Mouse (Mus musculus): ENCODE results near the gene Odf3b. TPM values are rescaled to one million over a fixed set of nuclear protein-coding genes. Genes with fewer than 3 reads are reported as not detected.

Gene Odf3b
- 1 to 10 TPM in 1 of 2 experiments, not detected in 1; 2.5 TPM for polyA plus RNA-seq (2017; shearing (Covaris generic))

DNA sequence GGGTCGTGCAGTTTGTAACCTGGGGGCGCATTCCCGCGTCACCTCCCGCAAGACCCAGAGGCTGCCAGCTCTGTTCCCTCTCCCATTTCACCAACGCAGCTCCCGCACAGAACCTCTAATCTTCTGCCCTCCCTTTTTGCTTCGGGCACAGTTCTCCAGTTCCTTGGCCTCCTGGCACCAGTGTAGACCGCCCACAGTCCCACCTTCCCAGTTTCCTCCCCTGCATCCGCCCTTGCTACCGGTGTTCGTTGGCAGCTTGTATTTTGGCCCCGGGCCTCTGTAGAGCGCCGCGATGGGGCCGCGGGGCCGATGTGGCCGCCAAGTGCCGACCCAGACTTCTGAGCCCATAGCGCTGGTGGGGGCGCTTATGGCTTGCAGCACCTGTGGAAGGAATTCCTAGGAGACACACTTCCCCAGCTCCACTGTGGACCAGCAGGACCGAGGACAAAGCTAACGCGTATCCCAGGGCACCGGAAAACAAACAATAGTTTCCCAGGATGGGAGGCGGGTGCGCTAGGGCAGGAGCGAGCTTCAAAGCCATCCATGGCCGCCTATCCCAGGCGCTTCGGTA, at the start of gene Odf3b:
TSS of gene Odf3b (minus strand) at position 452 of the 571 bp plus-strand sequence.
- peak; percentile 40 for ATAC-seq

DNA sequence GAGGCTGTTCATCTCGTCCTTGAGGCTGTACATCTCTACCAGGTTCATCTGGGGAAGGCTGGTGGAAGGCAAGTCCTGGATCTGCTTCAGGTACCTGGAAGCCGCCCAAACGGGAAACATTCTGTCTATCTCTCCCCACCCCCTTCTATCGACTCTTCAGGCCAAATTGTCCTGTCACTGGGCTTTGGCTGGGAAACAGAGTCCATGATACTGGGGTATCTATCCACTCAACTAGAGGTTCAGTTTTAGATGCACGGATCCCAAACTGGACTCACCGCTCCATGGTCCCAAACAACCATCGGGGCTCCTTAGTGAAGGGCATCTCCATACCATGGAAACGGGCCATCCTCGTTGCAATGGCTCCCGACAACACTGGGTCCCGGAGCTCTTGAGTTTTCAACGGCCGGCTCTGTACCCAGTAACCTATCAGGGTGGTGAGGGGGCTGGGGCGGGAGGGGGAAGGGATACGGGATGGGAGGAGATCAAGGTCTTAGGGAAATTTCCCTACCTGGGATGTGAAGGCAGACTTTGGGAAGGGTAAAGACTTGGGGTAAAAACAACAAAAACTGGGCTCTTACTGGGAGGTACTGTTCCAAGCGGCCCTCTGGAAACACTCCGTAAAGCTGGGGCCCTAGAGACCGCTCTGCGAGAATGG, 49.2 kb upstream of the Odf3b start:
- no peak for ATAC-seq

DNA sequence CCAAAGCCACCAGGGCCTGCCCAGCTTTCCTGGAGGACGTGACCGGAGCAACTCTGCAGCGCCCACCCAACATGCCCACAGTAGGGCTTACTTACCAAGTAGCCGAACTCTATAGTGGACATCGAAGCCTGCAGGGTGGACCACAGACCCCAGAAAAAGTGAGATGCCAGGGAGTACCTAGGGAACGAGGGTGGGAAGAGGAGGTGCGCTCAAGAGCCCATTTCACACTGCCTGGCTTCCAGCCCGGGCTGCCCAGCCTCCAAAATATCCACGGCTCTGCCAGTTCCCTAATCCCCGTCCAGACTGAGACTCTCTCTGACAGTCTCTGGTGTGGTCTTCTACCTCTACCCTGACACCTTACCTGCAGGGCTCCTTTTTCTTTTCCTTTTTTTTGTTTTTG, 47.6 kb upstream of the Odf3b start:
- ATAC-seq: no peak

DNA sequence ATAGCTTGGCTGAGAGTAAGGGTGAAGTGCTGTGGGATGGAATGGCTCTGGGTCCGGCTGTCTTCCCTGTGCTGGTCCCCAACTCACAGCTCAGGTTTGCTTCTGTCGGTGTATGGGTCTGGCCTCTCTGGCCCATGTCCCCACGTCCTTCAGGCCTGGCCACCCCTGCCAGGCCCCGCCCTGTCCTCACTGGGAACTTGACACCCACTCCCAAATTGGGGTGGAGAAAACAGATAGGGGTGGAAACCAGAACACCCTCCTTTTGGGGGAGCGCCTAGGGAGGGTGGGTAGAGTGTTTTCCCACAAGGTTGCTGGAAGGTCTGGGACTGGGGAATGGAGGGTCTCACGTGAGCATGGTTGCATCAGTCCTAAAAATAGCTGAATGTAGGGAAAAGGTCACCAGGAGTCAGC, 46.6 kb upstream of the Odf3b start, which contains the start of gene Cpt1b:
TSS of gene Cpt1b (minus strand) at position 153 of the 411 bp plus-strand sequence.
- no peak for ATAC-seq

DNA sequence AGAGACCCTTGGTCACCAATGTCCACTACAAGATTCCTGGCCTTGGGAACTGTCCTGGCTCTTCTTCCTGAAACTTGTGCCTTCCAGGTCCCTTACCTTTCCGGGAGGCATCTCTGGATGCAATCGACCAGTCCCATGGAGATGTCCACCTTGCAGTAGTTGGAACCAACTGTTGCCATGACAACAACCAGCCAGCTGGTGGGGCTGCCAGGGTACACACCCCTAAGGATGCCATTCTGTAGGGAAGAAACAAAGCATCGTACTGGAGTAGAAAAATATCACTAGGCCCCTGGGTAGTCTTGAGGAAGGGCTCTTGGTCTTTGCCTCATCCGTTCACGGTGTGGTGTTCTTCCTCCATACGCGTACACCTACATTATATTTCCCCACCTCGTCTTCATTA, 45.5 kb upstream of the Odf3b start:
- ATAC-seq: no peak

DNA sequence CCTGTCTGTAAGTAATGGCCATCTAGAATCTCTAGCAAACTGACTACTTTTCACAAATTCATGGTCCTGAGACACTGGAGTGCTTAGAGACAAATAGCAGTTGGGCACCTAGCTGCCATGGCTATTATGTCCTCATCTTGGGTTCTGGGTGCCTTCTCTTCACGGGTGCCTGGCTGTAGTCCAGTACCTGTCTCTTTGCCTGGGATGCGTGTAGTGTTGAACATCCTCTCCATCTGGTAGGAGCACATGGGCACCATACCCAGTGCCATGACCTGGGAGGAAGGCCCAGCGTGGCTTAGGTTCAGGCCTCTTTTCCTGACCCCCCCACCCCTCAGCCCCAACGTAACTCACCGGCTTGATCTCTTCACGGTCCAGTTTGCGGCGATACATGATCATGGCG, 42.9 kb upstream of the Odf3b start:
- no peak for ATAC-seq

DNA sequence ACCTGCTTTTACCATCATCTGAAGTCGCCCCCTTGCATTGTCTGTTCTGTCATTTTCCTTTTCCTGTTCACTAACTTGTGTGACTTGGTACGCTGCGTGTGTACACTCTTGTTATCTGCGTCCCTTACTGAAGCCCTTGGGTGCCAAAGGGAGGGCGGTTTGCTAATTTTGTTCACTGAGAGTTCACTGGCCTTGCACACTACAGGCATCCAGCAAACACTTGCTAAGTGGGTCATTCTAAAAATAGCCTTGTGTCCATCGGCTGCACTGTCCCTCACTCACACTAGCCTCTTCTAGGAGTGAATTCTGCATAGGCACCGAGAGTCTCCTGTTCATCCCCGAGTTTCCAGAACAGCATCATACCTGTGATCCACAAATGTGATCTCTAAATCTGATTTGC, 36.2 kb upstream of the Odf3b start:
- ATAC-seq: no peak

DNA sequence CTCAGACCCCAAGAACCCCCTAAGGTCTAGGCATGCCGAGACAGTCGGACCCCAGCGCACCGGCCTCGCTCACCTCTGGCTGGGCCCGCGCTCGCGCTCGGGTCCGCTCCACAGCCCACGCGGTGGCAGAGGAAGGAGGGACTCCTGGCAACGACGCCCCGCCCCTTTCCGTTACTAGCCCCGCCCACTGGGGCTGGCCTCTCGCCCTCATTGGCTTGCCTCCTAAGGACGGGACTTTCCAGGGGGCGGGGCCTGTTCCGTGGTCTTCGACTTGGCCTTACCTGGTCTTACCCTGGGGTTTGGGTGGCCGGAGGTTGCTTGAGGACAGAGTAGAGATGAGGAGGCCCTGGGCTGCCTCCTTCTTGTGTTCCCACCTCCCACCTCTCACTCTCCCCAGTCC, 31.0 kb upstream of the Odf3b start, which contains the start of gene Syce3:
TSS of gene Syce3 (minus strand) at position 386 of the 400 bp plus-strand sequence.
- no peak for ATAC-seq

DNA sequence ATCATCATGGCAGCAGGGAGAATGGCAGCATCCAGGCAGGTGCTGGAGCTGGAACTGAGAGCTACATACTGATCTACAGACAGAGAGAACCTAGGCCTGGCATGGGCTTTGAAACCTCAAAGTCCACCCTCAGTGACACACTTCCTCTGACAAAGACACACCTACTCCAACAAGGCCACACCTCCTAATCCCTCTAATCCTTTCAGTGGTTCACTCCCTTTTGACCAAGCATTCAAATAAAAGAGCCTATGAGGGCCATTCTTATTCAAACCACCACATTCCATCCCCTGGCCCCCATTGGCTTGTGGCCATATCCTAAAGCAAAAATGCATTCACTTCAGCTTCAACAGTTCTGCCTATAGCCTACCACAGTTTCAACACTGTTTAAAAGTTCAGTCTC, 27.6 kb upstream of the Odf3b start:
- ATAC-seq: no peak

DNA sequence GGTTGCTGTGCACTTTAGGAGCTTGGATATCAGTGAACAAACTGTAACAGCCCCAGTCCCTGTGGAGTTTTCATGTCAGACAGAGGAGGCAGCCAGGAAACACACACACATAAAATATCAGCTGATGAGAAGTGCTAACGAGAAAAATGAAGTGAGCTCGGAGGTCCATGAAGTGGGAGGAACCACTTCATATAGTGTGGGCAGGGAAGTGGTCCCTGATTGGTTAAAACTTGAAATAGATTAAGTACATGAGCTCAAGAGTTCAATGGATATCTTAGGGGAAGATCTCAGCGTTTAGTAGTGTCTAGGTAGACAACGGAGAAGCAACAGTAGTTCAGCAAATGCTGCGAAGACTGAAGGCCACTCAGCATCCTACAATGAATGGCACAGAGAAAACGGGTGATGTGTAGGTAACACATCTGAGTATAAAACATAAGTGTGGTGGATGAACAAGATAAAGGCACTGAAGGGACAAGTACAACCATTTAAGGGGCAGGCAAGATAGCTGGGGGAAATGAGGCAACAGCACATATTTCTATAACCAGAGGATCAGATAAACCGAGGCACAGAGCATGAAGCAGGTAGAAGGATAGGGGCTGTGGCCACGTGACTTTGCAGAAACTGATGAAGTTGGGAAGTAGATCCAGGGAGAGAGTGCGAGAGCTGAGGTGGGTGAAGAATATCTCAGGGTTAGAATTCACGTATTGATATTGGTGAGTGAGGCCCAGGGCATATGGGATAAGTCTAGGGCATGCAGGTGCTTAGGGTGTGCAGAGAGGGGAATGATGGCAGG, 25.9 kb upstream of the Odf3b start:
- ATAC-seq: no peak

DNA sequence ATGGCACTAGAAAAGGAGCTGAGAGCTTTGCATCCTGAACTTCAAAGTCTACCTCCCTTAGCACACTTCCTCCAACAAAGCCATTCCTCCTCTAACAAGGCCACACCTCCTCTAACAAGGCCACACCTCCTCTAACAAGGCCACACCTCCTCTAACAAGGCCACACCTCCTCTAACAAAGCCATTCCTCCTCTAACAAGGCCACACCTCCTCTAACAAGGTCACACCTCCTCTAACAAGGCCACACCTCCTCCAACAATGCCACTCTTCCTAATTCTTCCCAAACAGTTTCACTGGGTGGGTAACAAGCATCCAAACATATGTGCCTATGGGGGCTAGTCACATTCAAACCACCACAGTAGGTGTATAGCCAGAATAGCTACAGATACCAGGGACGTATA, 23.4 kb upstream of the Odf3b start:
- ATAC-seq: no peak

DNA sequence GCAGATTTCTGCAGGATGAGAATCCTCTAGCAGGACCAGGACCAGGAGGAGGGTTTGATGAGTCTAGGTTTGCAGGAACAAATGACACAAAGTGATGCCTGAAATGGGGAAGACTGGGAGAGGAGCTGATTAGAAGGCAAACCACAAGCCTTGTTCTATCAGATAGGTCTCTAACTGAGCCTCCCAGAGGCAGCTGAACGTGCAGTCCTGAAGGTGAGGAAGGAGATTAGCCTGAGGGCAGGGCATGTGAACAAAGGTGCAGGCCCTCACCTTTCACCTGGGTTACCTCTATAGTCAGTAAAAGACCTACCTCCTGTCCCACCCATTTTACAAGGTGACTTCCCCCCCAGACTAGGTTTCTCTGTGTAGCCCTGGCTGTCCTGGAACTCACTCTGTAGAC, 20.6 kb upstream of the Odf3b start:
- ATAC-seq: no peak

DNA sequence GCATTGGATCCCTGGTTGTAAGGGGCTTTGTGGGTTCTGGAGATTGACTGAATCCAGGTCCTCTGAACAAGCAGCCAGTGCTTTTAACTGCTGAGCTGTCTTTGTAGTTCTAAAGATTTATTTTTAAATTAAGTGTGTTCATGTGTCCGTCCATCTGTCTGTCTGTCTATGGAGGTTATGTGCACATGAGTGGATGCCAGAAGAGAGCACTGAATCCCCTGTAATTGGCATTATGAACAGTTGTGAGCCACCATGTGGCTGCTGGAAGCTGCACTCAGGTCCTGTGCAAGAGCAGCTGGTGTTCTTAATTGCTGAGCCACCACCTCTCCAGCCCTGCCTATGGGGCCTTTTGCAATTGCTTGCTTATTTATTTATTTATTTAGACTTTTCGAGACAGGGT, 19.1 kb upstream of the Odf3b start:
- no peak for ATAC-seq

DNA sequence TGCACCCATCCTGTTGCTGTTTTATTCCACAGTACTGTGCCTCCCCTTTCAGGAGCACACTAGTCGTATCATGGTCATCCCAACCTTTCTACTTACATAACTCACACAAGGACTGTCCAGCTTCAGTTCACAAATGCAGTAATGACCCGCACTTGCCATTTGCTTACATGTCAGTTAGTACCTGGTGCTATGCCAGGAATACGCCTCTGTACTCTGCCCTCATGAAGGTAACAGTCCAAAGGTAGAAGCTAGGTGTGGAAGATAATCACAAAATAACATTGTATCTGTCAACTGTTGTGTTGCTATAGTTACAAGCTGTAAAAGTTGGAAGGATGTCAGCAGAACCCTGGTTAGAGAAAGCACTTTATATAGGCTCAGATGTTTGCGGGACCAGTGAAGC, 17.8 kb upstream of the Odf3b start:
- ATAC-seq: no peak

DNA sequence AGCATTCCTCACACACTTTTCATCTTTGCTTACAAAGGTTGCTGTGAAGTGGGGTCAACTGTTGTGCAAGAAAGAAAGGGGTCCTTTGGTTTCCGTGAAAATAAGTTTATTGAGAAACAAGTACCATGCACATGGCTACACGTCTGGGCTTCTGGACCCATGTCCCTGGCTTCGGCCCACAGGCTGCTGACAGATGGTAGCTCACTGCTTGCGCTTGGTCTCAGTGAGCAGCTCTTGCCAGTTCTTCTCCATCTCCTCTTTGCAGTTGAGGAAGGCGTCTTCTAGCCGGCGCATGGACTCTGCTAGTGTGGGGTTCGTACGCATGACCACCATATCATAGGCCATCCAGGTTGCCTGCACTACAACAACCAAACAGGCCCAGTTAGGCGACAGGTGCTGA, 11.0 kb upstream of the Odf3b start:
- no peak for ATAC-seq

DNA sequence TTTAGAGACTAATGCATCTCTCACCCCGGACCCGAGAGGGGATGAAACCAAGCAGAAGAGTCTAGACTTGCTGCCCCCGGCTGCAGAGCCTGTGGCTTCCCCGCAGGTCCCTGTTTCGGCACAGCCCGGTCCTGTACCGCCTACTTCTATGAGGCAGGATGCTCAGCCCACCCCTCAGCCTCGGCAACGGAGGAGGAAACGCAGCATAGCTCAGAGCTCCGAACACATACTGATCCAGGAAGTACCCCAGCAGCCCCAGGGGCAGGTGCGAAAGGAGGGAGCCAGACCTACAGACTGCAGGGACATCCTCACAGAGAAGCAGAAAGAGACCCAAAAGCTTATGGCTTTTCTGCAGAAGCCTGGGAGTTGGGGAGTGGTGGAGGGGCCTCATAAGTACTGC, 8.0 kb upstream of the Odf3b start:
- peak; percentile 81 for ATAC-seq

DNA sequence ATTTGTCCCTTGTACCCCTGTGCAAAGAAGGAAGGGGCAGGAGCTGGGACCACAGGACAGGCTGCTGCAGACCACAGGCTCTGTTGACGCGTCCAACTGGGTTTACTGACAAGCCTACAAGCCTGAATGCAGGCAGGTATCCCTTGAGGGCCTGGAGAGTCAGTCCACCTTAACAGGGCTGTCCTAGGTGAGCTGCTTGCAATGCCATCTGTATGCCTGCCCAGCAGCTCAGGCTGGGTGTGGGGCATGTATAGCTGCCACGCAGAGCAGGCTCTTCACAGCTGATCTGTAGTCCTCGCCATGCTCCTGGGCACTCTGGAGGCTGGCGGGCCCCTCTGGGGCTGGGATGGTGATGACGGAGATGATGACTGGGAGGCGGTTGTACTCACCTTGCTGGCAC, 5.5 kb upstream of the Odf3b start, which contains the start of gene Klhdc7b:
TSS of gene Klhdc7b (plus strand) at position 301 of the 400 bp plus-strand sequence.
- no peak for ATAC-seq

DNA sequence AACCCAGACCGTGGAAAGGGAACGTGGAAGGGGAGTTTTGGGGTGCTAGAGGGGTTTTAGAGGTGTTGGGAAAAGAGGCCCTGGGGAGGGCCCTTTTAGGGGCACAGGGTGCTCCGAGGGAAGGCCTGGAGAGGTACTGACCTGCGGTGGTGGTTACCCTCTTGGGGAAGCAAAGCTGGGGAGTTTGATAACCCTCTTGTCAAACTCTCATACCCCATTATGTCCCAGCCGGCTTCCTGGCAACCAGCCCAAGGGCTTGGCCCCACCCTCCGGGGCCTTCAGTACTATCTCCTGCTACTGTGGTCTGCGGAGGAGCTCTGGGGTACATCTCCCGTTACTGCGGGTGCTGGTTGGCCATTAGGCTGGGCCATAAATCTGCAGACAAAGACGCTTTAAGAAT, 347 bp upstream of the Odf3b start:
- no peak for ATAC-seq

DNA sequence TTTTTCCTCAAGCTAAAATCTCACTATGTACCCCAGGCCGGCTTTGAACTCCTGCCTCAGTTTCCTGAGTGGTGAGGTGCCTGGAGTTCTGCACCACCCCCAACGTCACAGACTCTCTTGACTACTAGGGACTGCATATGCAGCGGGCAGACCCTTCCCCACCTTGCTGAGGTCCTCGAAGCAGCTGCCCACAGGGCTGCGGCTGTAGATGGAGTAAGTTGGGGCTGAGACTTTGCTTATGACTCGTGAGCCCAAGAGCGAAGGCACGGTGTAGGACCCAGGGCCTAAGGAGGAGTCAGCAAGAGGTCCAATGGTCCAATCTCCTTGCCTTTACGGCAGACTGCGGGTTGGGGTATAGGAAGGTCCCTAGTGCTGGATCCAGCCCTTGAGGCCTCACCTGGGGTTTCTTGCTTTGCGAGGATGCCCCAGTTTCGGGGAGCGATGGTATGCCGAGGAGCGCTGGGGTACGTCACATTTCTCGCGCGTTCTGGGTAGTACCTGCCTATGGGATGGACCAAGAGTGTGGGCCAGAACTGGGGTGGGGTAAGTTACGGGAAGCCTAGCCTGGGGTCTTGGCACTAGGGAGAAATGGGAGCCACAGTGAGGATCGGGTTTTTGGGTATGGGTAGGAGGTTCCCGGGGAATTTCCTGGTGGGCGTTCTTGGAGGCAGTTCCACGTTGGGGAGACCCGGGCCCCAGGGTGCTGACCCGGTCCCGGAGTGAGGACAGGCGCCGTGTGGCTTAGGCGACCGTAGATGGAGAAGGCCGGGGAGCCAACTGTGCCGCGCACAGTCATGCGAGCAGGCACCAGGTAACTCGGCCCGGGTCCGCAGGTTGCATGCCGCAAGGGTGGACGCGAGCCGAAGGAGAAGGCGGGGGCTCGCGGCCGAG, 899 bp downstream of the Odf3b start:
- no peak for ATAC-seq

DNA sequence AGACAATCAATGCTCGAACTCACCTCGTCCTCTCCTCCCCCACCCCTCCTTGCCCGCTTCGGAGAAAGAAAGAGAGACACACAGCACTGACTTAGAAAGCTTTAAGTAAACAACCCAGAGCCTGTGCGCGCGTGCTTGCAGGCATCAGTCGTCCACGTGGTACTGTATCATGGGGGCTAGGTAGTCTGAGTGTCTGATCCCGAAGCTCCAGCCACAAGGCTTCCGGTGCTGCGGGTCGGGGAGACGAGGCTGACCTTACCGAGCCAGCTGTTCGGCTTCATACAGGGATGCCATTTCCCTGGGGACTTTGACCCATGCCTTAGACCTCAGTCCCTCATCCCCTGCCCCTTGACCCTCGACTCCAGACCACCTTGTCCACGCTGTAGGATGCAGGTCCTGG, 1.7 kb downstream of the Odf3b start:
- ATAC-seq: no peak

DNA sequence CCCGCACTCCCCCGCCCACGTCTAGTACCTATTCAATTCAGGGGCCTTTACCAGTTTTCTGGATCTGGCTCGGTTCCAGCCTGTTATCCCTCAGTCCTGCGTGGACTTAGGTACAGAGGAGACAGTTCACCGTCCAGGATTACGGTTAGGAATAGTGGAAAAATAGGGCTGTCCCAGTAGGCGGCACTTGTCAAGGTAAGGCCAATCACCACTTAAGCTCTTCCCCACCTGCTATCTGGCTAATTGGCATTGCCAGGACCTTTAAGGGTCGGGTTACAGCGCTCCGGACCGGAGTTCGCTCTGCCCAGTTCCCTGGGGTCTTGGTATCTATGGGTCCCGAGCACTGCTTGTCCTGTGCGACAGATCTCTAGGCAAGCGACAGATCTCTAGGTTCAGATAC, 2.1 kb downstream of the Odf3b start, which contains the start of gene Tymp:
TSS of gene Tymp (minus strand) at position 83 of the 400 bp plus-strand sequence.
- ATAC-seq: no peak

DNA sequence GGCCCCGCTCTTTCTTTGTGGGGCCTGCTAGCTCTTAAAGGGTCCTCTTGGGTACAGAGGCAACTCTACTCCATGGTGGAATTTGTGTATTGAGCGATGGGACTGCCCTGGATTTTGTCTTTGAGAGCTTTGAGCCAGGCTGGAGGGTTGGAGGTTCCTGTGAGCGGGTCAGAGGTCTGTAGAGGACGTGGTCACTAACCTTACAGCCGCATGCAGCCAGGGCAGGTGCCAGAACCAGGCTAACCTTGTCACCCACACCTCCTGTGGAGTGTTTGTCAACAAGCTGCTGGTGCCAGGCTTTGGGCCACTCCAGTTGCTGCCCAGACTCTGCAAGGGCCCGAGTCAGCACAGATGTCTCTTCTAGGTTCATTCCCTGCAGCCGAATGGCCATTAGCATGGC, 3.0 kb downstream of the Odf3b start:
- ATAC-seq: no peak
